Mouse (Mus musculus) liver, adult 2 months (tissue): ENCODE data around the gene Prkca.

Experiments
- CTCF ChIP-seq: fragments of 200-500 bp; IDR thresholded peaks from 2 replicates; pipeline ENCODE4 v1.5.1; 2011; ENCODE audit warnings: low read depth, low read length, control low read depth
- POLR2A ChIP-seq: fragments of 200-500 bp; IDR thresholded peaks from 2 replicates; pipeline ENCODE4 v1.6.1; 2011; ENCODE audit warnings: low read length, control low read depth; ENCODE audit not compliant: insufficient read depth; ENCODE audit errors: extremely low read depth

DNA sequence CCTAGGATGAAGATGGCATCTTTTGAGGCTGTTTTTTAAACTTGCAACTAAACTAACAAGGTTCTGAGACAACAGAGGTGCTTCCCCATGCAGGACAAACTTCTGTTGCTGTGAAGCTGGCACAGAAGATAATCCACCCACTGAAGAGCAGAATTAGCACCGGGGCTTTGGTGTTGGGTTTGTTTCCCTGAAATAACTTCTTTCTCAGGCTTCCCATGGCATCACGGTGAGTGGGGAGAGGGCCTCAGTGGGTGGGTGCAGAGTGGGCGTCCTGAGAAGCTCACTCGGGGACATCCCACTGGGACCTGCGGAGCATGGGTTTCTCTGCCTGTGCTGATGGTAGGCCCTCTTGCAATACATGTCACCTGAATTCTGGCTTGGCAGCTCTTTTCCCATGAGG is 161.3 kb downstream of the Prkca start:
- TF ChIP-seq CTCF: no peak
- TF ChIP-seq POLR2A: no peak
